Mouse (Mus musculus): ENCODE data around the gene Rnasek.

Rnasek gene

DNA sequence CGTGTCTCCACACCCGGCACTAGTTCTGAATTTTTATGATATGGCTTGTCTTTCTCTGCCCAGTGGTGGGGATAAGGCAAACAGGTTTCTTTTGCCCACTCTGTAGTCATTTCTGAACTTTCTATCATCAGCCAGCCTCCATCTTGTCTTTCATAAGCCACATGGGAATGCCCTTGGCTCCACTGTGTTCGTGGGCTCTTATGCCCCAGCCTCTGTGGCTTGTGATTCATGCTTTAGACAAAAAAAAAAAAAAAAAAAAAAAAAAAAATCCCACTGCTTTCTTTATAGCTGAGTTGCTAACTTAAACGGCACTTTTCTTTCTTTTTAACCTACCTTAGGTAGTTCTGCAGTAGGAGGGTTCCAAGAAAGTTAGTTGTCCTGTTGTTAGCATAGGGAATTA, 47.5 kb downstream of the Rnasek start:
- ATAC-seq (ENCODE audit: insufficient number of reproducible peaks, low FRiP score, low TSS enrichment) = no peak

DNA sequence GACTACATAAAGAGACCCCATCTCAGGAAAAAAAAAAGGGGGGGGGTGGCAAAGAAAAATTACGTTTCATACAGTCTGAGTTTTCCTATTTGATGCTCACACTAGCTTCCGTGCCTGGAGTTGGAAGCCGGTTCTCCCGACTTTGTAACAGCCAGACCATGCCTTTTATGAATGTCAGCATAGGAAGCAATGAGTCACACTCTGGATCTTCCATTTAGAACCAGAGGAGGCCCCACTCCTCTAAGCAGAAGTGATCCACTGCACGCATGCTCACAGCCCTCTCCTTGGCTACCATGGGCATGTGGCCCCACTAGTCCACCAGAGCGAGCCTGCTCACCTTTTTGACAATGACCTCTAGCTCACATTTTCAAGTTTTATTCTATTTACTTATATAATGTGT, 48.5 kb downstream of the Rnasek start:
- no peak for ATAC-seq (ENCODE audit: insufficient number of reproducible peaks, low FRiP score, low TSS enrichment)

DNA sequence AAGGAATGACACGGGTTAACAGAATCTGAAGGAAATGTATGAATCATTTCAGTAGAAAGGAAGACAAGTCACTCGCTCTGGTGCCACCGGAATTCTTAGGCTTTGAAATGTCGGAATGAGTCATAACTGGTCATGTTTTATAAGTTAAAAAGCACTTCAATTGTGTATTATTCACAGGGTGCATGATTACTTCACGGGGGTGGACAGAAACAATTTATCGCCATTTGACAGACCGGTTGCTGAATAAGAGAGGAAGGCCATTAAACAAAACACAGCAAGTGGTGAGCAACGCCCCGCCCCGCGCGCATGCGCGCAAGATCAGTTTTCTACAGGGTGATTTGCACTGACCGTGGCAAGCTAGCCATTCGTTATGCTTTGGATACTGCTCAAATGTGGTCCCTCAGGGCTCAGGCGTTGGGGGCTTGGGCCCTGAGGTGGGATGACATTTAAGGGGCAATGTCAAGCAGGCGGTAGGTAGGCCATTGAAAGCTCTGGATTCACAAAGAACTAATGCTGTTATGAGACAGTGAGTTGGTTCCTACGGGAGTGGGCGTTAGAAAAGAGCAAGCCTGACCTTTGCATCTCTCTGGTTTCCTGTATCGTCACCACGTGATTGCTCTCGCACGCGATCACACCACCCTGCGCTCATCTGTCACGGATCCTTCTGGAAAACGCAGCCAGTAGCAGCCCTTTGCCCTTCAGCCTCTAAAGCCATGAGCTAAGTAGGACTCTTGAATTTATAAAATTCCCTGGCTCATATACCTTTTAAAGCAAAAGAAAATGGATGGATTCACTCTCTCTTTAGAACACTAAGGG, 50.1 kb downstream of the Rnasek start:
- no peak for ATAC-seq (ENCODE audit: insufficient number of reproducible peaks, low FRiP score, low TSS enrichment)
